Mouse (Mus musculus) testis, adult 2 months (tissue): ENCODE results near the gene Trim6.

Experiments used
- CTCF ChIP-seq: fragments of 200-500 bp; IDR thresholded peaks from 2 replicates; pipeline ENCODE4 v1.5.1; 2012; ENCODE audit warnings: low read depth, mild to moderate bottlenecking, inconsistent platforms, low read length, moderate library complexity; ENCODE audit not compliant: control insufficient read depth, insufficient read depth, insufficient replicate concordance
- POLR2A ChIP-seq: fragments of 200-500 bp; IDR thresholded peaks from 2 replicates; pipeline ENCODE4 v1.6.1; 2012; ENCODE audit warnings: low read depth, mild to moderate bottlenecking, inconsistent platforms, low read length, moderate library complexity; ENCODE audit not compliant: control insufficient read depth

GRCm38 (mm10) chr7:104178422-104179054 is 40.1 kb upstream of the Trim6 start:
- TF ChIP-seq POLR2A (no peak), CTCF (no peak)
